Mouse (Mus musculus) intestine, postnatal 0 days (tissue): ENCODE data around the gene Edn1. TPM values are rescaled to one million over a fixed set of nuclear protein-coding genes. Genes with fewer than 3 reads are reported as not detected.
A peak's percentile ranks its signal among the peaks of the same experiment; 100 is the strongest.

Experiments used
- ATAC-seq: fragments of 200-750 bp; cut with Nextera tagmentation; 2 replicates; pipeline ENCODE4 v1.8.0; 2017; ENCODE audit warnings: mild to moderate bottlenecking, moderate TSS enrichment, moderate library complexity
- H3K27ac ChIP-seq: fragments of 300-500 bp; sonication (generic); 2 replicates; pipeline ENCODE4 v1.5.1; 2014; ENCODE audit warnings: mild to moderate bottlenecking, low read depth, low read length, moderate library complexity
- H3K27me3 ChIP-seq: fragments of 300-500 bp; sonication (generic); replicated peaks from 2 replicates; pipeline ENCODE4 v1.6.1; 2014; ENCODE audit warnings: low read length, mixed read lengths; ENCODE audit not compliant: control insufficient read depth, insufficient read depth
- H3K36me3 ChIP-seq: fragments of 300-500 bp; sonication (generic); 2 replicates; pipeline ENCODE4 v1.6.1; 2014; ENCODE audit warnings: mild to moderate bottlenecking, moderate library complexity; ENCODE audit not compliant: control insufficient read depth, insufficient read depth
- H3K4me1 ChIP-seq: fragments of 300-500 bp; sonication (generic); replicated peaks from 2 replicates; pipeline ENCODE4 v1.6.1; 2014; ENCODE audit warnings: antibody characterized with exemption, low read length, mixed read lengths; ENCODE audit not compliant: control insufficient read depth, insufficient read depth
- H3K4me2 ChIP-seq: fragments of 300-500 bp; sonication (generic); replicated peaks from 2 replicates; pipeline ENCODE4 v1.6.1; 2014; ENCODE audit warnings: low read depth, mild to moderate bottlenecking, moderate library complexity
- H3K4me3 ChIP-seq: fragments of 300-500 bp; sonication (generic); 2 replicates; pipeline ENCODE4 v1.5.1; 2014; ENCODE audit warnings: low read depth, low read length
- H3K9ac ChIP-seq: fragments of 300-500 bp; sonication (generic); 2 replicates; pipeline ENCODE4 v1.6.1; 2014; ENCODE audit warnings: mild to moderate bottlenecking, low read depth, low read length
- H3K9me3 ChIP-seq: fragments of 300-500 bp; sonication (generic); 2 replicates; pipeline ENCODE4 v1.6.1; 2016; ENCODE audit warnings: mixed run types; ENCODE audit not compliant: control insufficient read depth
- CTCF ChIP-seq: sonication (generic); IDR thresholded peaks from 2 replicates; pipeline ENCODE4 v1.5.1; 2016; ENCODE audit warnings: low read depth, mild to moderate bottlenecking, control low read depth, antibody characterized with exemption, moderate library complexity
- whole genome bisulfite sequencing: fragments of 180-500 bp; shearing (Covaris S2); extraction: QIAGEN DNeasy Blood & Tissue Kit; methylation state at CpG from one replicate; pipeline ENCODE4 v1.1.7; 2014; 5-methylcytosine and 5-hydroxymethylcytosine counted together
- polyA plus RNA-seq: library from polyadenylated mRNA; unstranded; fragments of >200 nt; fragmentation: Nextera tagmentation; extraction: Ambion mirVana; gene quantifications from 2 replicates; pipeline ENCODE4 v1.2.1, GENCODE M21; 2015

Edn1 gene
- polyA plus RNA-seq, result 4.4 and 4.8 TPM in 2 replicates

- ATAC-seq, result peak; percentile 66
- Histone ChIP-seq H3K4me2 (peak within 1 kb of the TSS; percentile 85), H3K27ac (no peak within 1 kb of the TSS), H3K4me3 (peak within 1 kb of the TSS; percentile 52), H3K36me3 (0 out of 2 replicates have a peak, but pooled peaks cover 3% of the 10 kb centered on the region), H3K9ac (peak within 1 kb of the TSS; percentile 28), H3K9me3 (no peaks in the 10 kb centered on the region), H3K27me3 (no peaks in the 10 kb centered on the region), H3K4me1 (0 out of 2 replicates have a peak, but pooled peaks cover 3% of the 10 kb centered on the region)
- TF ChIP-seq CTCF, result 0 out of 2 replicates have a peak, but pooled peaks have one; percentile 3
- WGBS, result under 1% methylated on average over 26 of the region's 26 CpGs
Observed at GRCm38 (mm10) chr13:42301161-42301721, at the start of gene Edn1. Gene Edn1, plus strand, starts transcription at chr13:42301476.

GRCm38 (mm10) chr13:42253821-42254220 lies 47.5 kb upstream of the Edn1 start:
- H3K9me3 ChIP-seq, result no peaks in the 10 kb centered on the region
- no peak overlapping the region for H3K4me3 ChIP-seq
- no peak for ATAC-seq
- H3K36me3 ChIP-seq, result no peaks in the 10 kb centered on the region
- no peak overlapping the region for H3K27ac ChIP-seq
- H3K4me1 ChIP-seq, result no peaks in the 10 kb centered on the region
- 51% methylated on average over 5 of the region's 5 CpGs for WGBS
- no peaks in the 10 kb centered on the region for H3K27me3 ChIP-seq
- H3K9ac ChIP-seq, result no peak overlapping the region
- TF ChIP-seq CTCF, result no peak
- no peak overlapping the region for H3K4me2 ChIP-seq

- no peak overlapping the region for H3K9ac ChIP-seq
- H3K4me2 ChIP-seq, result no peak overlapping the region
- no peaks in the 10 kb centered on the region for H3K9me3 ChIP-seq
- no peaks in the 10 kb centered on the region for H3K27me3 ChIP-seq
- no peak overlapping the region for H3K27ac ChIP-seq
- H3K4me1 ChIP-seq, result no peaks in the 10 kb centered on the region
- TF ChIP-seq CTCF, result no peak
- H3K36me3 ChIP-seq, result no peaks in the 10 kb centered on the region
- H3K4me3 ChIP-seq, result no peak overlapping the region
- ATAC-seq, result no peak
- 88% methylated on average over 1 of the region's 1 CpGs for WGBS
Observed at GRCm38 (mm10) chr13:42255105-42255504, 46.2 kb upstream of the Edn1 start.

GRCm38 (mm10) chr13:42258422-42258821 lies 42.9 kb upstream of the Edn1 start:
- Histone ChIP-seq H3K9ac (no peak overlapping the region), H3K36me3 (no peaks in the 10 kb centered on the region), H3K4me1 (no peaks in the 10 kb centered on the region), H3K4me3 (no peak overlapping the region), H3K27me3 (no peaks in the 10 kb centered on the region), H3K4me2 (no peak overlapping the region), H3K9me3 (no peaks in the 10 kb centered on the region), H3K27ac (no peak overlapping the region)
- no peak for TF ChIP-seq CTCF
- ATAC-seq, result no peak
- 88% methylated on average over 5 of the region's 5 CpGs for WGBS

- Histone ChIP-seq H3K4me3 (no peak overlapping the region), H3K9me3 (no peaks in the 10 kb centered on the region), H3K27me3 (no peaks in the 10 kb centered on the region), H3K36me3 (no peaks in the 10 kb centered on the region), H3K9ac (no peak overlapping the region), H3K27ac (no peak overlapping the region), H3K4me1 (no peaks in the 10 kb centered on the region), H3K4me2 (no peak overlapping the region)
- WGBS, result 48% methylated on average over 6 of the region's 6 CpGs
- peak; percentile 56 for ATAC-seq
- TF ChIP-seq CTCF, result no peak
Observed at GRCm38 (mm10) chr13:42260667-42261066, 40.6 kb upstream of the Edn1 start.

GRCm38 (mm10) chr13:42270051-42270450 lies 31.2 kb upstream of the Edn1 start:
- H3K9me3 ChIP-seq, result no peaks in the 10 kb centered on the region
- no peak for TF ChIP-seq CTCF
- H3K36me3 ChIP-seq, result no peaks in the 10 kb centered on the region
- H3K4me3 ChIP-seq, result no peak overlapping the region
- H3K27ac ChIP-seq, result no peak overlapping the region
- 56% methylated on average over 9 of the region's 9 CpGs for WGBS
- no peaks in the 10 kb centered on the region for H3K27me3 ChIP-seq
- H3K4me1 ChIP-seq, result no peaks in the 10 kb centered on the region
- no peak overlapping the region for H3K9ac ChIP-seq
- no peak for ATAC-seq
- H3K4me2 ChIP-seq, result no peak overlapping the region
